Mouse (Mus musculus) lung, adult 10 weeks (tissue): Measurements from ENCODE around the gene Pim2. TPM values are rescaled to one million over a fixed set of nuclear protein-coding genes. Genes with fewer than 3 reads are reported as not detected.

Source experiments
- polyA plus RNA-seq: library from polyadenylated mRNA; stranded (reverse); fragments of 350-450 nt; fragmentation: Illumina TruSeq; extraction: RNeasy Lipid Tissue Mini Kit (QIAGEN cat#74804); gene quantifications from one replicate; pipeline ENCODE4 v1.2.3, GENCODE M21; 2014; ENCODE audit warnings: low read depth, low replicate concordance; ENCODE audit not compliant: insufficient read depth

Pim2 gene
- polyA plus RNA-seq: 6.7 TPM

DNA sequence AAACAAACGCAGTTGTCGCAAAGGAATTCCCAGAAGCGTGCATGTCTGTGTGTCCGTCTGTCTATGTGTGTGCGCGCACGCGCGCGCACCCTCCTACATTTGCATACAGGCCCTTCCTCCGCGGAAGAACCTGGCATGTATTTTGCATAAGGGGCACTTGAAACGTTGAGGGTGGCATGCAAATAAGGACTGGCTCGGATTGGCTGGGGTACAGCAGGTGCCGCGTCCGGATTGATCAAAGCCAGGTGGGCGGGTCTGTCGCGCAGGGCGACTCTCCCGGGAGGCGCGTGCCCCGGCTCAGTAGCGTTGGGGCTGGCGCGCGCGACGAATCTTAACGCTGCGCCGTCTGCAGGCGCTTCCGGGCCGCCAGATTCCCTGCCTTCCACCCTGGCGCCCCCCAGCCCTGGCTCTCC, at the start of gene Pim2:
TSS of gene Pim2 (plus strand) at position 256 of the 413 bp plus-strand sequence.

DNA sequence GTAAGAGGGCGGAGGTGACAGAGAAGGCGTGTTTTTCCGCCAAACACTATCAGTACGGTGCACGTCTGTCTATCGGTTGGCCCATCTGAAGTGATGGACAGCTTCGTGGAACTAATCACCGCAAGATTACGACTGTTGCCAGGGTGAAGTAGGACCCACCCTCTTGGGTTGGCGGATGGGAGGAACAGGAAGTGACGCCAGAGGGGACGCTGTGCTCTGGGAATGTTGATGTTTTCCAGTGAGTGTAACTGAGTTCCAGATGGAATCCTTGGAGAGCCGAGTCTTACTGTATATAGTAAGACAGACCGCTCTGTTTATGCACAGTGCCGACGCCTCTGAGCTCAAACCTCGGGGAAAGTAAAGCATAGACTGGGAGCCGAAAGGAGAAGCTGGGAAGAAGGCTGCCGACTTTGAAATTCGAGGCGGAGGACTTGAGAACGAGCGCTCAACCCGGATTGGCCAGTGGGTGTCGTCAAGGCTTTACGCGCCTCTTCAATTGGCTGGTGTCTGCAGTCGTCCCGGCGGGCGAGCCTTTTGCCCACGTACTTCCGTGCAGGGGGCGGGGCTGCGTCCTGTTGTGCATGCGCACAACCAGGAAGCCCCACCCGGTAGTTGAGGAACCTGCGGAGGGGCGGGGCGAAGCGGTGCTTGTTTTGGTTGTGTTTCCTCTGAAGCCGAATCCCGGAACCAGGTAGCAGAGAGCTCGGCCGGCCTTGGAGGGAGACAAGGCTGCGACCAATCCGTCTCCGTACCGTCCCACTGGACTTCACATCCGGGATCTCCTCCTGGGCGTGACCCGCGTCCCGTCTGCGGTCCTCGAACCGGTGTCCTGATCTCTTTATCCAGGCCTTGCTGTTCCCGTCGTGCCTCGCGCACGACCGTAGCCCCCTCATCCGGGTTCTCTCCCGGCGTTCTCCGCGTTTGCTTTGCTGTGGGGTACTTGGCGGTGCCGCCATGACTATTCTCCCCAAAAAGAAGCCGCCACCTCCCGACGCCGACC, 36.6 kb upstream of the Pim2 start, which contains the start of gene Otud5:
TSS of gene Otud5 (plus strand) at position 202 of the 1,000 bp plus-strand sequence.

DNA sequence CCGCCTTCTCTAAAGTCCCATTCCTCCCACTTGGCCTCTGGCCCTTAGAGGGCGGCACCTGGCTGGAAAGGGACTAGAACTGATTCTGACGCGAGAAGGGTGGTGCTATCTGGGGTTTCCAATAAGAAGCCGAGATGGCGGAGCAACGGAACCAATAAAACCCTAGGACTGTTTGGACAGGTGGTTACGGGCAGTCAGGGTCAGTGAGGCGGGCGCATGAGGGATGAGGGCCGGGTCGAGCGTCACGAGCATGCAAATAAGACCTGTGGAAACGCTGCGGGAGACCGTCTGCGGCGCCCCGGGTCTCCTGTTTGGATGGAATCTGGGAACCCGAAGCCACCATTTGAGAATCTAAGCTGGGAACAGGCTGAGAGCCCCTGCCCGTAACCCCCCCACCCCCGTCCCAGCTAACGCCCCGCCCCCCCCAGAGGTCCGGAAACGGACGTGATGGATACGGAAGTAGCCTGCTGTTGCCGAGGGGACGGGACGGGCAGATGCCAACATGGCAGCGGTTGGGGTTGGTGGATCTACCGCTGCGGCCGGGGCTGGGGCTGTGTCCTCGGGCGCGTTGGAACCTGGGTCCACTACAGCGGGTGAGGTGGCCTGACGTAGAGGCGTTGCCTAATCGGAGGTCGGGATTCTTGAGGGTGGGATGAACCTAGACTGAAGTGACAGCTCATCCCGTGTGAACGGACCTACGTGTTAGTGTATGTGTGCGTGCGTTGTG, 5.9 kb downstream of the Pim2 start, which contains the start of gene Slc35a2:
TSS of gene Slc35a2 (plus strand) at position 188 of the 727 bp plus-strand sequence.

DNA sequence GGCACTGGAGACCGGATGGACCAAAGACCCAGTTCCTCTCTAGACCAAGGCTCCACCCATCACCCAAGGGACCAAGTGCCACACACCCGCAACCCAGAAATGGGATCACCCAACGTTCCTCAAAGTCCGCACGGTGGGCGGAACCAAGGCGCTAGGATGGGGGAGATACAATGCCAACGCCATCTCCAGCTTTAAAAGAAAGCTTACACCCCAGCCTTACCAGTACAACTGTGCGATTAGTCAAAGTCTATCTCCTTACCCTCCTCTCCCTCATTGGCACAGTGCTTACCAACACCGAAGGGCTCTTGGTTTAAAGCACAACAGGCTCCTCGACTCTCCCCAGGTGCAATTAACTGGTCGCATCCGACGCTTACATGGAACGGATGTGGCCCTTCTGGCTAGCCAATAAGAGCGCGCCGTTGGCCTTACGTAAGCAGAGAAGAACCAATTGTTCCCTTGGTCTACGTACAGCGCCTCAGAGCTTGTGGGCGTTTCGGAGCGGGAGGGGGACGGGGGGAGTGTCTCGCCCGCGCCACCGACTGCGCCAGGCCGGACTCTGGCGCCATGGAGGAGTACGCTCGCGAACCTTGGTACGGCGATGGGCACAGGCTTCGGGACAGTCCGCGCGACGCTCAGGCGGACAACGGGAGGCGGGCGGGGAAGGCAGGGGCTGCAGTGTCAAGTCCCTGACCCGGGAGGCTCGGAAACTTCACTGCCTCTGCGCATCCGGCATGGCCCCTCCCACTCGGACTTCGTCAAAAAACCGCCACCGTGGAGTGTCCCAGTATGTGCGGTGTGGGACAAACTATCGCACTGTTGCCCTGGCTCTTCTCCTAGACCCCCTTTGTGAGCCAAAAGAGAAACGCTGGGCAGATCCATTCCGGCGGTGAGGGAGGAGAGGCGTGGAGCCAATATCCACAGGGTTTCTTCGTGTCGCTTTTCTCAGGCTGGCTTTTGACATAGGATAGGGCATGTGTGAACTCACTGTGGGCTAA, 21.1 kb downstream of the Pim2 start, which contains the start of the genes Pqbp1 and Timm17b:
TSS of gene Pqbp1 (minus strand) at position 390 of the 995 bp plus-strand sequence.
TSS of gene Timm17b (plus strand) at position 478 of the 995 bp plus-strand sequence.

DNA sequence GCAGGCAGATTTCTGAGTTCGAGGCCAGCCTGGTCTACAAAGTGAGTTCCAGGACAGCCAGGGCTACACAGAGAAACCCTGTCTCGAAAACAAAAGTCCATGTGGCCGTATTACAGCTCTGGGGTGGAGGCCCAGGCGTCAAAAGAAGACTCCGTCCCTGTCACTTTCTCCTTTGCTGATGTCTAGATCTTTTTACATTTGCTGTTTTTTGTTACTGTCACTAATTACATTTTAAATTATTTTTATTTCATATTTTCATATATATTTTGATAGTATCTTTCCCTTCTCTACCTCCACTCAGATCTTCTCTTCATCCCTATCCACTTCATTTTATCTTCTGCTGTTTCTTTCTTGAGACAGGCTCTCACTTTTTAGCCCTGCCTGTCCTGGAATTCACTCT, 29.7 kb downstream of the Pim2 start, which contains the start of gene Gm10491:
TSS of gene Gm10491 (minus strand) at position 101 of the 400 bp plus-strand sequence.

DNA sequence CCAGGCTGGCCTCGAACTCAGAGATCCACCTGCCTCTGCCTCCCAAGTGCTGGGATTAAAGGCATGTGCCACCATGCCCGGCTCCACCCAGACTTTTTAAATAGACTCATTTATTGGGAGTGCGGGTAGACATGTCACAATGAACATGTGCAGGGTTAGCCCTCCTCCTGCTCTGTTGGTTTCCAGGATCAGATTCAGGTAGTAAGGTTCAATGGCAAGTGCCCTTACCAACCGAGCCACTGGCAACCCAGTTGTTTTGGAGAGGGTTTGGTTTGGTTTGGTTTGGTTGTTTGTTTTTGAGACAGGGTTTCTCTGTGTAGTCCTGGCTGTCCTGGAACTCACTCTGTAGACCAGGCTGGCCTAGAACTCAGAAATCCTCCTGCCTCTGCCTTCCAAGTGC, 31.2 kb downstream of the Pim2 start, which contains the start of gene Gm10490:
TSS of gene Gm10490 (plus strand) at position 301 of the 400 bp plus-strand sequence.

DNA sequence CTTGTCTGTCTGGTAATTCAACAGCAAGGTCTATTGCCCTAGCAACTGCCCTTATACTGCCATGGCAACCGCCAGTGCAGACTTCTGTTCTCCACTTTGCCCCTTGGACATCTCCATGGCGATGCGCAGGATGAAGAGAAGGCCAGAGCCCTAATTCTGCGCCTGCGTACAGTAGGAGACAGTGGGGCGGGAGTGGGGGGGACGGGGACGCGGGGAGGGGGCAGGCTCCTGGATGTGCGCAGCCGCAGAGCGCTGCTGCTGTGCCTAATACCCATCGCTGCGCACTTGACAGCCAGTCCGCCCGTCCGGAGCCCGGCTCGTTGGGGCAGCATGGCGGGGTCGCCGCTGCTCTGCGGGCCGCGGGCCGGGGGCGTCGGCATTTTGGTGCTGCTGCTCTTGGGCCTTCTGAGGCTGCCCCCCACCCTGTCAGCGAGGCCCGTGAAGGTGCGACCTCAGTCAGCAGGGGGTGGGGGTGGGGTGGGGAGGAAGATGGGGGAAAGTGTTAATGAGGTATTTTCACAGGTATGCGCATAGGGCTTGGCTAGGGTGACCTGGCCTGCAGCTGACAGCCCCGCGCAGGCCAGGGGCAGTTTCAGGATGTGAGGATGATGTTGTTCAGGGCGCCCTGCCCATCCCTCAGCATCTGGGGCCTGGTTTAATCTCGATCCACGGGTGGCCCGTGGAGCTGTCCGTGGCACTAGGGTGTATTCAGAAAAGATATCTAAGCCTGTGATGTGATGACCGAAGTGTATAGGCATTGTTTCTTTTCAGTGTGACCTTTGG, 41.7 kb downstream of the Pim2 start, which contains the start of gene Pcsk1n:
TSS of gene Pcsk1n (plus strand) at position 222 of the 783 bp plus-strand sequence.

DNA sequence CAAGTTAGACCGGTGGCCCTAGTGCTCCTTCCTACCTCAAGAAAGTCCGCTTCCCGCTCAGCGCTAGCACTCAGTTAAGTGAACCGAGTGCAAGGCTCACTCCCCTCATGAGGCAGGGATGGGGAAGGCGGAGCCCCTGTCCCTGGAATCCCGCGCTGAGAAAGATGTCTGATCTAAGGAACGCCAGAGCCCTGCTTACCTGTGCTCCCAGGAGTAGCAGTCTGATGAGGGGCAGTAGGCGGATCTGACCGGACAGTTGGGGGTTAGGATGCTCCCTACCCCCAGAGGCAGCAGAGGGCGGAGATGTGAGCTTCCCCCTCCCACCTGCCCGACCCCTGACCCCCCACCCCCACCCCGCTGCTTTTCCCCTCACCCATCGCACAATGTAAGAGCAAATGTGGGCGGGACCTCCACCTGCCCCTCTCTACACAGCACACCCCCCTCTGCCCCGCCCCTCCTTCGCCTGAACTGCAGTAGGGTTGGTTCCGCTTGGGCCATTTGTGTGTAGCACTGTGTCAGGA, 50.3 kb downstream of the Pim2 start, which contains the start of gene Eras:
TSS of gene Eras (minus strand) at position 338 of the 521 bp plus-strand sequence.

Other genes with a start within 250 kb of the Pim2 start
- gene Syp, start 239.8 kb upstream of the Pim2 start, polyA plus RNA-seq: 4.0 TPM
- 4.0 TPM for gene Prickle3, start 221.0 kb upstream of the Pim2 start, polyA plus RNA-seq
- 161 TPM for gene Plp2, start 206.9 kb upstream of the Pim2 start, polyA plus RNA-seq
- gene Magix, start 197.0 kb upstream of the Pim2 start, polyA plus RNA-seq: 6.1 TPM
- 18.2 TPM for gene Gpkow, start 181.1 kb upstream of the Pim2 start, polyA plus RNA-seq
- gene Wdr45, start 163.9 kb upstream of the Pim2 start, polyA plus RNA-seq: 86.4 TPM
- gene Gm45208, start 156.0 kb upstream of the Pim2 start, polyA plus RNA-seq: not detected
- 16.3 TPM for gene Praf2, start 149.8 kb upstream of the Pim2 start, polyA plus RNA-seq
- 6.8 TPM for gene Ccdc120, start 127.4 kb upstream of the Pim2 start, polyA plus RNA-seq
- gene Tfe3, start 115.7 kb upstream of the Pim2 start, polyA plus RNA-seq: 19.0 TPM
- 20.6 TPM for gene Gripap1, start 88.5 kb upstream of the Pim2 start, polyA plus RNA-seq
- 0.20 TPM for gene Kcnd1, start 56.0 kb upstream of the Pim2 start, polyA plus RNA-seq
- 30.7 TPM for gene Otud5, start 36.9 kb upstream of the Pim2 start, polyA plus RNA-seq
- gene Slc35a2, start 5.8 kb downstream of the Pim2 start, polyA plus RNA-seq: 24.4 TPM
- 63.7 TPM for gene Pqbp1, start 21.0 kb downstream of the Pim2 start, polyA plus RNA-seq
- 46.0 TPM for gene Timm17b, start 21.1 kb downstream of the Pim2 start, polyA plus RNA-seq
- not detected for gene Gm10491, start 29.6 kb downstream of the Pim2 start, polyA plus RNA-seq
- not detected for gene Gm10490, start 31.3 kb downstream of the Pim2 start, polyA plus RNA-seq
- gene Pcsk1n, start 41.6 kb downstream of the Pim2 start, polyA plus RNA-seq: 0.17 TPM
- not detected for gene Eras, start 50.3 kb downstream of the Pim2 start, polyA plus RNA-seq
- gene Hdac6, start 69.6 kb downstream of the Pim2 start, polyA plus RNA-seq: 3.4 TPM
- gene Gata1, start 99.8 kb downstream of the Pim2 start, polyA plus RNA-seq: 0.48 TPM
- gene Glod5, start 140.2 kb downstream of the Pim2 start, polyA plus RNA-seq: not detected
- gene Suv39h1, start 196.5 kb downstream of the Pim2 start, polyA plus RNA-seq: 7.2 TPM
- gene Was, start 212.2 kb downstream of the Pim2 start, polyA plus RNA-seq: 8.4 TPM